Mouse (Mus musculus) cortical plate, adult 2 months (tissue): ENCODE measurements around the gene Asap2. TPM values are rescaled to one million over a fixed set of nuclear protein-coding genes. Genes with fewer than 3 reads are reported as not detected.
A peak's percentile ranks its signal among the peaks of the same experiment; 100 is the strongest.

Source experiments
- H3K27ac ChIP-seq: fragments of 200-500 bp; 2 replicates; pipeline ENCODE4 v1.5.1; 2012; ENCODE audit warnings: low read length, control low read depth, inconsistent platforms; ENCODE audit not compliant: insufficient read depth
- H3K4me1 ChIP-seq: fragments of 200-500 bp; 2 replicates; pipeline ENCODE4 v1.6.1; 2011; ENCODE audit warnings: low read length; ENCODE audit not compliant: control insufficient read depth, insufficient read depth
- H3K4me3 ChIP-seq: fragments of 200-500 bp; 2 replicates; pipeline ENCODE4 v1.5.1; 2011; ENCODE audit warnings: mild to moderate bottlenecking, low read length, control low read depth; ENCODE audit not compliant: insufficient read depth
- CTCF ChIP-seq: fragments of 200-500 bp; IDR thresholded peaks from 2 replicates; pipeline ENCODE4 v1.5.1; 2011; ENCODE audit warnings: mild to moderate bottlenecking, control low read depth, low read length; ENCODE audit not compliant: insufficient read depth; ENCODE audit errors: extremely low read depth
- POLR2A ChIP-seq: fragments of 200-500 bp; IDR thresholded peaks from 2 replicates; pipeline ENCODE4 v1.6.1; 2011; ENCODE audit warnings: mild to moderate bottlenecking, low read length, control low read depth; ENCODE audit not compliant: insufficient read depth; ENCODE audit errors: extremely low read depth
- polyA plus RNA-seq: library from polyadenylated mRNA; depleted of rRNA; stranded (reverse); fragments of >200 nt; gene quantifications from 2 replicates; pipeline ENCODE4 v1.2.3, GENCODE M21; 2012

The Asap2 gene
- polyA plus RNA-seq, 1 experiment, result 27.0 TPM

- Histone ChIP-seq H3K4me1 (peaks cover 7% of the 10 kb centered on the region), H3K4me3 (no peak overlapping the region), H3K27ac (no peak overlapping the region)
- TF ChIP-seq POLR2A (no peak), CTCF (no peak)
Observed at GRCm38 (mm10) chr12:21205799-21206198, 215.5 kb downstream of the Asap2 start.

GRCm38 (mm10) chr12:21207422-21207821, 217.2 kb downstream of the Asap2 start:
- Histone ChIP-seq H3K4me3 (no peak overlapping the region), H3K27ac (no peak overlapping the region), H3K4me1 (peaks cover 6% of the 10 kb centered on the region)
- TF ChIP-seq POLR2A, result no peak
- no peak for TF ChIP-seq CTCF

DNA sequence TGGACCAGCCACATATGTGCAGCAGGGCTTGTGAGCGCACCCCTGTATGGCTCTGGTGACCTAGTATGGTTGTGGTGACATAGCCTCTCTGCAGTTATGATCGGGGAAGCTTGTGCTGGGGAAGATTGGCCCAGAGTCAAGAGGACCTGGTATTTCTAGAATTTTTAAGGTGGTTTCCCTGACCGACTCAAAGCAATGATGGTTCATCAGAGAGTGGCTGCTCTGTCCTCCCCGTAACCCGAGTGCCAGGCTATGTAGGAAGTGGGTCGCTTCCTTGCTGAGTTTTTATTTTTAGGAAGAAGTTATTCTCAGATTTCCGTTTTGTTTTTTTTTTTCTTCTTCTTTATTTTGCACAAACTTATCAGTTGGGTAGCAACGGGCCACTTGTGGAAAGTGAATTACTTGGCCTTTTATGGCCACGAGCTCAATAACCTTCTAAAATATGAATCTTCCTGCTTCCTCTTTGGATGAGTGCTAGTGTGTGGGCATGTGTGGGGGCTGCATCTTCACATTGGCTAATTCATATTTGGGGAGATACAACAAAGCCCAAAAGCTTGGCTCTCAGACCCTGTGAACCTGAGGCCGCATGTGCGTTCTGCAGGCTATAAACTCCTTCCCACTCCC, 218.0 kb downstream of the Asap2 start:
- peaks cover 6% of the 10 kb centered on the region for H3K4me1 ChIP-seq
- H3K27ac ChIP-seq, result 0 out of 2 replicates have a peak overlapping the region, but pooled peaks have one; percentile 7
- H3K4me3 ChIP-seq, result no peak overlapping the region
- no peak for TF ChIP-seq CTCF

DNA sequence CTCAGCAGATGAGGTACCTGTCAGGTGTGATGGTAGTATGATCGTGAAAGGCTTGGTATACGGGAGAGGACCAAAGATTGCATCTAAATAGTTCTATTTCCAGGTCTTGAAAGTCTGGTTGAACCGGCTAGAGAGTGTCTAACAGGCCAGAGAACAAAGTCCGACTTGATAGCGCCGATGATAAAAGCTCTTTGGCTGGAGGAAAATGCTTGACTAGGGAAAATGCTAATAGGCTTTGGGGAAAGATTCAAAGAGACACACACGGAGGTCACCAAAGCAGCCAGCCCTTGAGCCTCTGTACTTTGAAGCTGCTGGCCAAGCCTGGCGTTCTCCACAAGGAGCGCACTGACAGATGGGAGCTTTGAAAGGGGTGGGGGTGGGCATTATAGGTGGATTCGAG, 219.0 kb downstream of the Asap2 start:
- no peak overlapping the region for H3K4me3 ChIP-seq
- no peak for TF ChIP-seq CTCF
- no peak for TF ChIP-seq POLR2A
- no peak overlapping the region for H3K27ac ChIP-seq
- H3K4me1 ChIP-seq, result peaks cover 6% of the 10 kb centered on the region

GRCm38 (mm10) chr12:21212876-21213275, 222.6 kb downstream of the Asap2 start:
- Histone ChIP-seq H3K4me3 (no peak overlapping the region), H3K27ac (no peak overlapping the region), H3K4me1 (peaks cover 6% of the 10 kb centered on the region)
- TF ChIP-seq CTCF (no peak), POLR2A (no peak)

DNA sequence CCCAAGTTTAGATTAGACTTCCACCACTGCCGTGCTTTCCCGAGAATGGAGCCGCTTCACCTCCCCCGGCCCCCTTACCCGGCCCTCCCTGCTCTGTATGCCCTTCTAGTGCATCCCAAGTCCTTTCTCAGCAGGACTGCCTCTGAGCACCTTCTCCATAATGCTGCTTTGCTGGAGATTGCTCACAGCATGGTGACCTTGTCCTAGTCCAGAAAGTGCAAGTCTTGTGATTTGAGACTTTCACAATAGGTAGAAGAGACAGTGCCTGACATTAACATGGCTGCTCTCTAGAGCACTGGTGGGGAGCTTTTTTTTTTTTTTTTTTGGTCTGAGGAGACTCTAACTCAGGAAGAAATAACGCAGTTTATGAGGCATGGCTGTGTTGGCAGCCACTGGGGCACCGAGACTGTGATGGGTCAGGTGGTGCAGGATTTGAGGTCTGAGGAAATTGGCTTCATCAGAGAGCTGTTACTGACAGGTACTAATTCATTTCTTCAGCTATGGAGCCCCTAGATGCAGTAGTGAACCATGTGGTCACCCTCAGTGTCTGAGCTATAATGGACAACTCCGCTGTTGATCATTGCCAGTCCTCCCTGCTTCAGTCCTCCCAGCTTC, 224.4 kb downstream of the Asap2 start:
- TF ChIP-seq CTCF (no peak), POLR2A (no peak)
- H3K27ac ChIP-seq, result no peak overlapping the region
- no peak overlapping the region for H3K4me3 ChIP-seq
- no peaks in the 10 kb centered on the region; the same call in none of the 2 replicates for H3K4me1 ChIP-seq

GRCm38 (mm10) chr12:21217776-21218444, 227.7 kb downstream of the Asap2 start:
- H3K4me3 ChIP-seq, result no peak overlapping the region
- no peak overlapping the region for H3K27ac ChIP-seq
- TF ChIP-seq POLR2A (no peak), CTCF (no peak)
- H3K4me1 ChIP-seq, result peaks cover 3% of the 10 kb centered on the region

DNA sequence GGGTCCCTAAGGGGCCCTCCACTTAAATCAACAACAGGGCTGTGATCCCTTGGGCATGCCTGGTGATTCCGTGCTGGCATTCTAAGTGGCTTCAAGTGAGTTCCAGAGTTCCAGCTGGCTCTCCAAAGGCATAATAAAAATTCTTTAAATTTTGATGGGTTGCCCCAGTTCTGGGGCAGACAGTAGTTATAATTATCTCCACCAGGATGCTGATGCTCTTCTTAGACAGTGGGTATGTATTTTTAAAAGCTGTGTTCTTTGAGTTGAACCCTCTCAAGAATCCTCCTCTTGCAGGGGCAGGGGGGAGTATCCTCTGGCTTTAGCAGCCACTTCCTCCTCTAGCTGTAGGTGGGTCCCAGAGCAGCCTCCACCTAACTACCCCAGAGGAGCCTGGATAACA, 230.3 kb downstream of the Asap2 start:
- Histone ChIP-seq H3K4me1 (peaks cover 3% of the 10 kb centered on the region), H3K4me3 (no peak overlapping the region), H3K27ac (no peak overlapping the region)
- TF ChIP-seq POLR2A (no peak), CTCF (no peak)

DNA sequence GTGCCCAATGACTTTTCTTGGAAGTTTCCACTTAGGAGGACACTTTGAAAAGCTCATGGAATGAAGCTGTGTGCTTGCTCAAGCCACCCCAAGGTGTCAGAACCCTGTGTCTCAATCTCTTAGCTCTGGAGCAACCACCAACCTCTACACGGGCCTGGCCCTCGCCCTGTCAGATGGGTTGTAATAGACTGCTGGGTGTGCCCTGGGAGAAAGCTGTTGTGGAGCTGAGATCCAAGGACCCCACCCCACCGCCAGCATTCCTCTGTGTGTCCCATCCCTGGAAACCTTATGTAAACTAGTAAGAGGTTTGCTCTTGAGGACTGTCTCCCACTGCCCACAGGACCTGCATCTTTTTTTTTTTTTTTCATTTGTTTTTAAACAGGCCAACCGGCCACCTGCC, 233.7 kb downstream of the Asap2 start:
- TF ChIP-seq CTCF (no peak), POLR2A (no peak)
- Histone ChIP-seq H3K27ac (no peak overlapping the region), H3K4me3 (no peak overlapping the region), H3K4me1 (peaks cover 7% of the 10 kb centered on the region)

DNA sequence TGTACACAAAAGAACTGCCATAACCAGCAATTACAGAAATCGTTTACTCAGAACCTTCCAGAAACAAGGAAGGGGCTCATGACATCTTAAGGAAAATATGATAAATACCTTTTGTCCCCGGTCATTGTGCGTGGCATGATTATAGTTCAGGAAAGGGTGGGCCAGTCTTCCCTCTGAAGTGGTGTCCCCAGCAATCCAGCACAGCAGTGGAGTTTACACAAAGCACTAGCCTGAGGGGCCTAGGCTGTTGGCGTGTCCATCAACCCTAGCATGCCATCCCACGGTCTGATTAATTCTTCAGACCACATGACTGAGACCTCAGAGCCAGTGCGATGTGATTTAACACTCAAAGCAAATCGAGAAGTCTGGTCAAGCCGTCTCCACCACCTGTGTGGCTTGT, 235.1 kb downstream of the Asap2 start:
- H3K4me1 ChIP-seq, result peaks cover 5% of the 10 kb centered on the region; the same call in 1 of the 2 replicates
- TF ChIP-seq CTCF (no peak), POLR2A (no peak)
- no peak overlapping the region for H3K27ac ChIP-seq

More for the DNA sequence above, 235.1 kb downstream of the Asap2 start:
- H3K4me3 ChIP-seq, result no peak overlapping the region
